Mouse (Mus musculus): ENCODE data around the gene Pomp. TPM values are rescaled to one million over a fixed set of nuclear protein-coding genes. Genes with fewer than 3 reads are reported as not detected.

Gene Pomp
- 465 and 469 TPM in 2 replicates for polyA plus RNA-seq (2015; fragmentation: Nextera tagmentation; extraction: Ambion mirVana)

DNA sequence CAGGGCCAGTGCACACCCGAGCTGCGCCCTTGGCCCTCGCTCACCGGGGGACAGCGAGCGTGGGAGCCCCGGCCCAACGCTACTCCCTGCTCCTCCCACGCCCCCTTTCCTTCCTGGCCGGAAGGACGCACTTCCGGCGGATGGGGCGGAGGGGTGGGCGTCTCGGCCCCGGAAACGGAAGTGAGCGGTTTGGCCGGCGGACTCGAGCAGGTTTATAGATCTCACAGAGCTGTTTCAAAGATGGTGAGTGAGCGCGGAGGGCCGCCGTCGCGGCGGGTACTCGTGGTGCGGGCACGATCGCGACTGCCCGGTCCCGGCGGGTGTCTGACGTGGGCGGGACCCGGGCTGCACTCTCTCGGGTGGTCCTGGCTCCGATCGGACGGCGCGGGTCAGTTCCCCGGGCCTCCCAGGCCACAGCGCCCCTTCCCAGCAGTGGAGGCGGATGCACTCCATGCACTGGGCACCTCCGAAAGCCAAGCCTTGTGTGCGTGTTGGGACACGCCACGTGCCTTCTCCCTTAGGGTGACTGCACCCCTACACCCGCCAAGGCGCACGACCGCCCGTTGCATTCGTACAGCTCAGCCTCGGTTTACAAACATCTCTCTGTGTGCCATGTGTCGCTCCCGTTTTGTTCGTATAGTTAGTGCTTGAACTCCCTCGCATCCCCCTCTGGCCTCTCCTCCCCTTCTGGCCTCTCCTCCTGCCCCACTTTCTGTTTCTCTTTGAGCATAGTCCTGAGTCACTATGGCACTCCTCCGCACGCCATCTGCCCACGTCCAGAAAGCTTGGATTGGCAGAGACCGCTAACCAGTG is at the start of gene Pomp:
Gene Pomp, plus strand, starts transcription at position 13 of the 813 bp plus-strand sequence.
- Histone ChIP-seq H3K4me3 (peak within 1 kb of the TSS; percentile 78), H3K27me3 (no peaks in the 10 kb centered on the region), H3K4me1 (peaks cover 17% of the 10 kb centered on the region), H3K9me3 (no peaks in the 10 kb centered on the region), H3K4me2 (replicated peaks) (peak within 1 kb of the TSS; percentile 83), H3K9ac (peak within 1 kb of the TSS; percentile 88), H3K36me3 (peaks cover 35% of the 10 kb centered on the region), H3K27ac (peak within 1 kb of the TSS; percentile 63)
- whole genome bisulfite sequencing, result under 1% methylated on average over 68 of the region's 68 CpGs
- ATAC-seq (ENCODE audit: low FRiP score, low read depth), result peak; percentile 94

DNA sequence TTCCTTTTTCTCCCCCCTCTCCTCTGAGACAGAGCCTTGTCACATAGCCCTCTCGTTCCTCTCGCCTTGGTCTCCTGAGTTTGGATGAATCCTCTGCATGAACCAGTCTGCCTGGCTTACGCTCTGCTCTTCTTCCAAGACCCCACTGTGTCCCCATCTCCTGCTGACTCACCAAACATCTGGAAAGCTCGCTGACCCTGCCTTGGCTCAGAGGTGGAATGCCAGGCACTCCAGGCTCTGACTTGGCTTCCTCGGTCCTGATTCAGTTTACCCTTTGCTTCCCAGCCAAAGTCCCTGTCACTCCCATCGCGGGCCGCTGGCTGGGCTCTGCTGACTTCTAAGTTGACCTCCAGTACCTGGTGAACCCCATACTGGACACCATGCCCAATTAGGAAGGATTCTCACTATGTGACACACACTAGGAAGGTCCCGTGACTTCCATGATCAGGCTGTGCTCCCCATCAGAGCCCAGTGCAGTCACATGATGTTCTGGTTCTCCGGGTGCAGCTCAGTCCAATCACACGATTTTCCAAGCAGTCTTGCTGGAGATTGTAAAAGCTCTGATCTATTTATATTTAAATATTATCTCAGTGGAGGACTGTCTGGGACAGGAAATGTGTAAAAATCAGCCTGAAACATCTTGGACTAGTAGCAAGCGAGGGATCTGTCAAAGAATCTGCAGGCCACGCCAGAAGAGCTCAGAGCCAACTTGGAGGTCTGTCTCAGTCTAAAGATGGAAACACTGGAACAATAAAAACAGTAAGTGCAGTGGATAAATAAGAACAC is 47.8 kb upstream of the Pomp start:
- WGBS, result 83% methylated on average over 13 of the region's 13 CpGs

DNA sequence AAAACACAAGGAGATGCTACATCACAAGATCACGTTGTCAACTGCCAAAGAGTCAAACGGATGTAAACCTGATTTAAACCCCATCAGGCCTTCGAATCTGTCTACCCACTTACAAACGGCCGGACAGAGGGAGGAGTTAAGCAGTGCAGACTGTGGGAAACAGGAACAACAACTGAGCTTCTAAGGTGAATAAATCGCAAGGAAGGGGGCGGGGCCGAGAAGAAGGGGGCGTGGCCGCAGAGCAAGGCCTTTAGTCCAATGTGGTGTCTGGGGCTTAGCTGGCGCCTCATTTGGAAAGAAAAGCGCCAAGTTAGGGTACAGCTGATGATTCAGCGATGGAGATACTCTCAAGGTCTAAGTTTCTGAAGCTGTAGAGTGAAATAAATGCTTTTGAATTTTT is 45.3 kb upstream of the Pomp start:
- H3K4me2 ChIP-seq (replicated peaks), result no peak overlapping the region
- H3K9me3 ChIP-seq, result peaks cover 11% of the 10 kb centered on the region; the same call in 1 of the 2 replicates
- no peak overlapping the region for H3K27ac ChIP-seq
- H3K9ac ChIP-seq, result no peak overlapping the region
- no peak for ATAC-seq (ENCODE audit: low FRiP score, low read depth)
- no peaks in the 10 kb centered on the region for H3K4me1 ChIP-seq
- no peak overlapping the region for H3K4me3 ChIP-seq
- no peaks in the 10 kb centered on the region for H3K27me3 ChIP-seq
- 81% methylated on average over 13 of the region's 13 CpGs for WGBS
- no peaks in the 10 kb centered on the region for H3K36me3 ChIP-seq

More for the DNA sequence above, 47.8 kb upstream of the Pomp start:
- no peaks in the 10 kb centered on the region for H3K27me3 ChIP-seq
- H3K4me1 ChIP-seq, result no peaks in the 10 kb centered on the region
- no peak overlapping the region for H3K27ac ChIP-seq
- no peaks in the 10 kb centered on the region for H3K36me3 ChIP-seq
- no peak overlapping the region for H3K9ac ChIP-seq
- H3K4me2 ChIP-seq (replicated peaks), result no peak overlapping the region
- ATAC-seq (ENCODE audit: low FRiP score, low read depth), result no peak
- H3K4me3 ChIP-seq, result no peak overlapping the region
- H3K9me3 ChIP-seq, result no peaks in the 10 kb centered on the region

DNA sequence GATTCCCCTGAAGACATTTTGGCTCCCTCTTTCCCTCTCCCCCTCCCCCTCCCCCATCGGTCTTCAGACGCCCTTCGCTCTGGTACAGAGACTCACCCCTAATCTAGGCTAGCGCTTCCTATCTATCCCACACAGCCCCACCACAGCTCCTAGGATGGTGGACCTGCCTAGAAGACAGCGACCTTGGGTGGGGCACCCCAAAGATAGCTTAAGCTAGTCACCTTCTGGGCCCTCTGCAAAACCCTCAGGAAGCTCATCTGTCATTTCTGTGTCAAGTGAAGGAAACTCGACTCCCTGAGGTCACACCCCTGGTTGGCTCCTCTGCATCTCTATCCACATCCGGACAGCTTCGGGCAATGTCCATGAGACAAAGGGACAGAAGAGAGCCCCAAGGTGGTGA is 44.7 kb upstream of the Pomp start:
- no peaks in the 10 kb centered on the region for H3K36me3 ChIP-seq
- H3K27ac ChIP-seq, result no peak overlapping the region
- no peak overlapping the region for H3K9ac ChIP-seq
- H3K4me1 ChIP-seq, result no peaks in the 10 kb centered on the region
- no peaks in the 10 kb centered on the region for H3K27me3 ChIP-seq
- ATAC-seq (ENCODE audit: low FRiP score, low read depth), result no peak
- H3K4me2 ChIP-seq (replicated peaks), result no peak overlapping the region
- H3K9me3 ChIP-seq, result peaks cover 13% of the 10 kb centered on the region; the same call in 1 of the 2 replicates
- 83% methylated on average over 8 of the region's 8 CpGs for WGBS
- H3K4me3 ChIP-seq, result no peak overlapping the region

DNA sequence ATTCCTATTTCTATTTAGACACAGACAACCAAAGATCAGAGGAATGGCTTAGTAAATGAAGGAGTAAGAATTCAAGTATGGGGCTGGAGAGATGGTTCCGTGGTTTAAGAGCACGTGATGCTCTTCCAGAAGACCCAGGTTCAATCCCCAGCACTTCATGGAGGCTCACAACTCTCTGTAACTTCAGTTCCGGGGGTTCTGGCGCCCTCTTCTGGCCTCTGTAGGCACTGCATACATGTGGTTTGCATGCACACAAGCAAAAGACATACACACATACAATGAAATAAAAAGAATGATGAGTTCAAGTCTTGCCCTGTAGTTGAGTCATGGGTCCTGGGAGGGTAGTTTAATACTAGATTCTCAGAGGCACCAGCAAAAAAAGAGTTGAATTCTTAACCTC is 43.8 kb upstream of the Pomp start:
- H3K4me2 ChIP-seq (replicated peaks), result no peak overlapping the region
- no peak overlapping the region for H3K9ac ChIP-seq
- no peak for ATAC-seq (ENCODE audit: low FRiP score, low read depth)
- 68% methylated on average over 4 of the region's 4 CpGs for WGBS
- H3K36me3 ChIP-seq, result no peaks in the 10 kb centered on the region
- H3K27ac ChIP-seq, result no peak overlapping the region
- no peaks in the 10 kb centered on the region for H3K27me3 ChIP-seq
- H3K9me3 ChIP-seq, result peaks cover 18% of the 10 kb centered on the region; the same call in 1 of the 2 replicates
- no peaks in the 10 kb centered on the region for H3K4me1 ChIP-seq
- no peak overlapping the region for H3K4me3 ChIP-seq

DNA sequence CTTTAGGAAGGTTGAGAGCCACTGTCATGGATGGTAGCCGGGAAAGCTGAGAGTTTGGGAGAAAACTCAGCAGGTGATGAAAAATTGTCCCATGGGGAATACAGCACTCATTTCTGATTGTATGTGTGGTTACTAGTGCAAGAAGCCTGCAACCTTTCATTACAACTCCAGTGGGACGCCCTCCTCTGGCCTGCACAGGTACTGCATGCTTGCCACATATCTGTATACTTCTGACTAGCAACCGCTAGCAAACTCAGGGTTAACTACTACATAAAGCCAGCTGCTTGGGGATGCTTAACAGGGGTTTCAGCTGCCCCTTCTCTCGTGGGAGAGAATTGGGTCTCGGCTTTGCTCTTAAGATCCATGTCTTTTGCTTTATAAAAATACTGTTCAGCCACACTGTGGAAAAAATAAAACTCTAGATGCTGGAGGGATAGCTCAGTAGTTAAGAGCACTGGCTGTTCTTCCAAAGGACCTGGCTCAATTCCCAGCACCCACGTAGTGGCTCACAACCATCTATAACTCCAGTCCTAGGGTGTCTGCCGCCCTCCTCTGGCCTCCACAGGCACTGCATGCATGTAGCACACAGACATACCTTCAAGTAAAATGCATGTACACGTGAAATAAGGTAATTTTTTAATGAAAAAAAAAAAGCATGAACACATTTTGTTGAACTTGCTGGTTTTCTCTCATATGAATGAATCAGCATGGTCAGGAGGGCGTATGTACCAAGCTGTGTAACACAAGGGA is 42.3 kb upstream of the Pomp start:
- H3K4me3 ChIP-seq, result no peak overlapping the region
- H3K4me2 ChIP-seq (replicated peaks), result no peak overlapping the region
- WGBS, result 92% methylated on average over 9 of the region's 9 CpGs
- H3K27me3 ChIP-seq, result no peaks in the 10 kb centered on the region
- H3K4me1 ChIP-seq, result no peaks in the 10 kb centered on the region
- H3K36me3 ChIP-seq, result no peaks in the 10 kb centered on the region
- peaks cover 21% of the 10 kb centered on the region; the same call in 1 of the 2 replicates for H3K9me3 ChIP-seq
- H3K9ac ChIP-seq, result no peak overlapping the region
- H3K27ac ChIP-seq, result no peak overlapping the region
- ATAC-seq (ENCODE audit: low FRiP score, low read depth), result no peak

DNA sequence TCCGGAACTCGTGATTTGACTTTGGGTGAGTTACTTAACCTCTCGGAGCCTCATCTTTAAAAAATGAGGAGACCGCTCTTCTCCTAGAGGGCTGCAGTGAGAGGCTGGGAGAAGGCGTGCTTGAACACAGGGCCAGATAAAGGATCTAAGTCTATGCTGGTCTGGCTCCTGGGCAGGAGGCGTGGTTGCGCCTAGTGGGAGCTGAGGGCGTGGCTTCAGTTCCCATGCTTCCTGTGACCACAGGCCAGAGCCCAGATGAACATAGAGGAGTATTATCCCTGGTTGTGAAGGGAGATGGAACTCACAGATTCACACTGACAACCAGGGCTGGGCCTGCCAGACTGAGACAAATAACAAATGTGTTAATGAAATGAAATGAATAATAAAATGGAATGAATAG is 41.4 kb upstream of the Pomp start:
- no peak overlapping the region for H3K9ac ChIP-seq
- 95% methylated on average over 8 of the region's 8 CpGs for WGBS

DNA sequence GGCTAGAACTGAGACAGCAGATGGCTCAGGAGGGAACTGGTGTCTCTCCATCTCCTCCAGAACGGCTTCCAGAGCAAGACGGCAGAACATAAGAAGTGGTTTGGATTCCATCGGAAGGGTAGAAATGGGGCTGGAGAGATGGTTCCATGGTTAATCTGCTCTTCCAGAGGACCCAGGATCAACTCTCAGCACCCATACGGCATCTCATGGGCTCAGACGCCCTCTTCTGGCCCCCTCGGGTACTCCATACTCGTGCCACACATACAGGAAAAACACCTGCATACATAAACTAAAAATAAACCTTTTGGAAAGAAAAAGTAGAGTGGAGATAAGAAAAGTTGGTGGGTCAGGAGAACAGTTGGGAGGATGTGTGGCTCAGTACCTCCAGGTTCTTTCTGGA is 40.4 kb upstream of the Pomp start:
- Histone ChIP-seq H3K9ac (no peak overlapping the region), H3K9me3 (peaks cover 21% of the 10 kb centered on the region; the same call in 1 of the 2 replicates), H3K36me3 (no peaks in the 10 kb centered on the region), H3K4me1 (no peaks in the 10 kb centered on the region), H3K27ac (no peak overlapping the region), H3K4me3 (no peak overlapping the region), H3K27me3 (no peaks in the 10 kb centered on the region), H3K4me2 (replicated peaks) (no peak overlapping the region)
- ATAC-seq (ENCODE audit: low FRiP score, low read depth), result no peak
- 86% methylated on average over 7 of the region's 7 CpGs for WGBS

More for the DNA sequence above, 41.4 kb upstream of the Pomp start:
- H3K36me3 ChIP-seq, result no peaks in the 10 kb centered on the region
- H3K4me3 ChIP-seq, result no peak overlapping the region
- peaks cover 21% of the 10 kb centered on the region; the same call in 1 of the 2 replicates for H3K9me3 ChIP-seq
- H3K4me1 ChIP-seq, result no peaks in the 10 kb centered on the region
- no peaks in the 10 kb centered on the region for H3K27me3 ChIP-seq
- no peak for ATAC-seq (ENCODE audit: low FRiP score, low read depth)
- no peak overlapping the region for H3K4me2 ChIP-seq (replicated peaks)
- H3K27ac ChIP-seq, result no peak overlapping the region

DNA sequence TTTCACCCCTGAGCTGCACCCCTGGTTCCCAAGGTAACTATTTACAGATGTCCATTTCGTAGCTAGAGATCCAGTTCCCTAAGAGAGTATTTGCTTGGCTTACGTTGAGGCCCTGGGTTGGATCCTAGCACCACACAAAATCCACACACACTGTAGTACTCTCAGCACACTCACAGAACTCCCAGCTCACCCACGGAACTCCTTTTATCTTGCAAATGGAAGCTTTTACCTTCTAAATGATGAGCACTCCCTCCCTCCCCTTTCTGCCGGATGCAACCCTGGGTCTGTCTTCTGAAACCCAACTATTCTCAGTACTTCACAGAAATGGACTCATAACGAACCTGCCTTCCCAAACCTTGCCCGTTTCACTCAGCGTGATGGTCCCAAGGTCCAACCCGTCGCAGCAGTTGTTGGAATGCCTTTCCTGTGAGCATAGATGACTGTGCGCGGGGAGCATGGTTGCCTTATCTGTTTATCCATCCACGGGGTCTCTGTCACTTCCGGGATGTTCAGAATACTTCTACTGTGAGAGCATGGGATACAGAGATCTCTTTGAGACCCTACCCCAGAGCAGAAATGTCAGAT is 36.1 kb upstream of the Pomp start:
- H3K4me1 ChIP-seq, result peaks cover 4% of the 10 kb centered on the region; the same call in 1 of the 2 replicates
- no peaks in the 10 kb centered on the region for H3K27me3 ChIP-seq
- no peak overlapping the region for H3K4me2 ChIP-seq (replicated peaks)
- H3K36me3 ChIP-seq, result no peaks in the 10 kb centered on the region
- H3K27ac ChIP-seq, result no peak overlapping the region
- no peak for ATAC-seq (ENCODE audit: low FRiP score, low read depth)
- no peak overlapping the region for H3K9ac ChIP-seq
- H3K4me3 ChIP-seq, result no peak overlapping the region
- WGBS, result 79% methylated on average over 13 of the region's 13 CpGs
- peaks cover 12% of the 10 kb centered on the region; the same call in 1 of the 2 replicates for H3K9me3 ChIP-seq

DNA sequence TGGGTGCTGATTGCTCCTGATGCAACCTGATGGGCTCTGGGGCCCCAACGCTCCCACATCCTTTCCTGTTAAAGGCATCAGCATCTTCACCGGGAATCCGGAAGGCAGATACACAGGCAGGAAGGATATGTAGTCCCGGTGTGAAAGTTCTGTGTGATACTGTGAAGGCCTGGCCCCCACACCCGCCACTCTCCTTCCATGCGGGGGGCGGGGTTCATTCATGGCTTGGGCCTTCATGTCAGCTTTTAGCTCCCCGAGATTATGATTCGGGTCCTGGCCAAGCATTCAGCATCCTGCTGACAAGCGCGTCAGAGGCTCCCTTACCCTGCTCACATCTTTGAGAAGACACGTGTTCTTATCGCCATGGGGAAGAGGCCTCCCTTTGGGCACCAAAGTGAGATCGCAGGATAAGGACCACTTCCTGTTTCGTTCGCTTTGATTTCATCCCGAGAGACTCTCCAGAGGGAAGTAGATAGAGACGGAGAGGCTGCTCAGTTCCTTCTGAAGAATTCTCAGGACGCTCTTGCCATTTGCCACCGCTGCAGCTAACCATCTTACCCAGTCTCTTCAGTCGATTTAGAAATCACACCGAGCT is 34.8 kb upstream of the Pomp start:
- Histone ChIP-seq H3K4me2 (replicated peaks) (peak overlapping the region; percentile 31), H3K27me3 (no peaks in the 10 kb centered on the region), H3K36me3 (no peaks in the 10 kb centered on the region), H3K9ac (no peak overlapping the region), H3K4me3 (no peak overlapping the region), H3K27ac (no peak overlapping the region), H3K4me1 (peaks cover 4% of the 10 kb centered on the region; the same call in 1 of the 2 replicates), H3K9me3 (peaks cover 8% of the 10 kb centered on the region; the same call in 1 of the 2 replicates)
- 53% methylated on average over 22 of the region's 22 CpGs for WGBS
- ATAC-seq (ENCODE audit: low FRiP score, low read depth), result no peak

DNA sequence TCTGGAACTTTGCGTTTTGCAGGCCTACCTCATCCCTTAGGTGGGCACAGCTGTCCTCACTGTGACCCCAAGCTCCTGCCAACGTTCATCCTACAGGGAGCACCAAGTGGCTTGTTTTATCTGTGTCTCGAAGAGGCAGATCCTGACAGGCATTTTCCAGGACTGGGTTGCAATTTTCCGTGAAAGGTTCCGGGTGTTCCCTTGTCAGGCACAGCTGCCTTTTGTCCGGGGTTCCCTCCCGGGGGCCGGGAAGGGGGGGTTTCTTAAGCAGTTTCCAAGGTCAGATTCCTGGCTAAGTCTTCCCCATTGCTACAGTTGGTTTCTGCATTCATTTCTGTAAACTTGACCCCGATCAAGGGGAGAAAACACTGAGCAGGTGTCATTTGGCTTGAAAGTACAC is 34.2 kb upstream of the Pomp start:
- no peaks in the 10 kb centered on the region for H3K27me3 ChIP-seq
- peaks cover 4% of the 10 kb centered on the region; the same call in 1 of the 2 replicates for H3K4me1 ChIP-seq
- no peaks in the 10 kb centered on the region for H3K36me3 ChIP-seq
- ATAC-seq (ENCODE audit: low FRiP score, low read depth), result no peak
- peak overlapping the region; percentile 31; the same call in 1 of the 2 replicates for H3K4me2 ChIP-seq (replicated peaks)
- 66% methylated on average over 9 of the region's 9 CpGs for WGBS
- H3K9ac ChIP-seq, result no peak overlapping the region
- no peak overlapping the region for H3K4me3 ChIP-seq
- 0 out of 2 replicates have a peak, but pooled peaks cover 3% of the 10 kb centered on the region for H3K9me3 ChIP-seq
- H3K27ac ChIP-seq, result no peak overlapping the region

All from limb, embryonic 13.5 days (tissue).